Mouse (Mus musculus) ES-Bruce4 (cell line): Measurements from ENCODE around the gene Wdr64.

ENCODE experiments used
- CTCF ChIP-seq: IDR thresholded peaks from one replicate; pipeline ENCODE4 v1.8.1; 2011; ENCODE audit warnings: low read depth, low read length
- EP300 ChIP-seq: IDR thresholded peaks from 2 replicates; pipeline ENCODE4 v1.6.1; 2011; ENCODE audit warnings: low read depth, low read length; ENCODE audit not compliant: insufficient read depth
- POLR2A ChIP-seq: IDR thresholded peaks from one replicate; pipeline ENCODE4 v1.8.1; 2011; ENCODE audit warnings: low read length; ENCODE audit not compliant: insufficient read depth

- no peak for TF ChIP-seq CTCF
- TF ChIP-seq EP300 = no peak
- TF ChIP-seq POLR2A = no peak
Observed at GRCm38 (mm10) chr1:175680995-175681394, 17.4 kb upstream of the Wdr64 start.
